Mouse (Mus musculus) CH12.LX (cell line): ENCODE measurements around the gene Lyg2.

ENCODE experiments used
- CHD1 ChIP-seq: IDR thresholded peaks from 2 replicates; pipeline ENCODE4 v1.6.1; 2012; ENCODE audit warnings: low read depth, low read length, improper control_type of control experiment, inconsistent platforms
- CTCF ChIP-seq, 2 experiments: IDR thresholded peaks in 1 of 2; conservative IDR thresholded peaks in 1 of 2; 2 replicates each; pipeline ENCODE4 v1.5.1; 2011 to 2012; ENCODE audit warnings: low read depth in 2 of 2, low read length in 2 of 2, improper control_type of control experiment in 1 of 2, inconsistent platforms in 1 of 2, mild to moderate bottlenecking in 1 of 2, moderate library complexity in 1 of 2
- ELF1 ChIP-seq: IDR thresholded peaks from 2 replicates; pipeline ENCODE4 v1.6.1; 2014; ENCODE audit warnings: low read depth, mild to moderate bottlenecking, inconsistent platforms, low read length, improper control_type of control experiment
- EP300 ChIP-seq: IDR thresholded peaks from 2 replicates; pipeline ENCODE4 v1.6.1; 2011; ENCODE audit warnings: low read length, improper control_type of control experiment
- GABPA ChIP-seq: IDR thresholded peaks from 2 replicates; pipeline ENCODE4 v1.6.1; 2012; ENCODE audit warnings: low read depth, low read length, improper control_type of control experiment, inconsistent platforms; ENCODE audit not compliant: insufficient replicate concordance
- MAZ ChIP-seq: IDR thresholded peaks from 2 replicates; pipeline ENCODE4 v1.6.1; 2012; ENCODE audit warnings: low read depth, mild to moderate bottlenecking, inconsistent platforms, low read length, improper control_type of control experiment, moderate library complexity
- NELFE ChIP-seq: IDR thresholded peaks from 2 replicates; pipeline ENCODE4 v1.6.1; 2011; ENCODE audit warnings: low read depth, low read length, improper control_type of control experiment
- NRF1 ChIP-seq: IDR thresholded peaks from 2 replicates; pipeline ENCODE4 v1.6.1; 2014; ENCODE audit warnings: low read depth, mild to moderate bottlenecking, inconsistent platforms, low read length, improper control_type of control experiment, moderate library complexity
- POLR2A ChIP-seq: IDR thresholded peaks from 2 replicates; pipeline ENCODE4 v1.6.1; 2011; ENCODE audit warnings: low read depth, mild to moderate bottlenecking, improper control_type of control experiment, low read length
- SMC3 ChIP-seq: IDR thresholded peaks from 2 replicates; pipeline ENCODE4 v1.6.1; 2011; ENCODE audit warnings: low read depth, low read length, improper control_type of control experiment
- USF2 ChIP-seq: conservative IDR thresholded peaks from 2 replicates; pipeline ENCODE4 v1.6.1; 2011; ENCODE audit warnings: low read depth, low read length, improper control_type of control experiment
- ZC3H11A ChIP-seq: IDR thresholded peaks from 2 replicates; pipeline ENCODE4 v1.6.1; 2012; ENCODE audit warnings: low read depth, mild to moderate bottlenecking, inconsistent platforms, low read length, improper control_type of control experiment
- ZNF384 ChIP-seq: IDR thresholded peaks from 2 replicates; pipeline ENCODE4 v1.6.1; 2012; ENCODE audit warnings: low read depth, low read length, improper control_type of control experiment, inconsistent platforms

DNA sequence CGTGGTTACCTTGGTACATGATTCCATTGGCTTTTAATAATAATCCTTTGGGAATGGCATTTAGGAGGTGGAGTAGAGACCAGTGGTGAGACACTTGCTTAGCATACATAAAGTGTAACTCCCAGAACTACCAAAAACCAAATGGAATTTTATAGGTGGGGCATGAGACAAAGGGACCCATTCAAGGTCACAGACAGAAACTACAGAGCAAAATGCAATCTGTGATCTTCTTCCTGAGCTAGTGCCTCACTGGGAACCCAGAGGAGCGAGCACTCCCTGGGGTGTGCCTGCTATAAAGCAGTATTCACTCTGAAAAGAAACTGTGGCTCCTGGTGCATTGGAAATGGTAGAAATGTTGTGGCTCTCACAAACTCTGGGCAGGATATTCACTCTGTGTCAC is 32.6 kb upstream of the Lyg2 start:
- no peak for TF ChIP-seq GABPA
- no peak for TF ChIP-seq CTCF (conservative IDR thresholded peaks at IDR 0.05 in 1 of 2, IDR thresholded peaks at IDR 0.05 in 1 of 2; ENCODE audit: low read depth in 2 of 2, low read length in 2 of 2)
- no peak for TF ChIP-seq MAZ
- TF ChIP-seq EP300, result no peak
- TF ChIP-seq NELFE, result no peak
- no peak for TF ChIP-seq POLR2A
- no peak for TF ChIP-seq NRF1
- no peak for TF ChIP-seq CHD1
- no peak for TF ChIP-seq USF2
- no peak for TF ChIP-seq ZC3H11A
- no peak for TF ChIP-seq ELF1
- TF ChIP-seq SMC3, result no peak
- no peak for TF ChIP-seq ZNF384
